In the genomic region with DNA sequence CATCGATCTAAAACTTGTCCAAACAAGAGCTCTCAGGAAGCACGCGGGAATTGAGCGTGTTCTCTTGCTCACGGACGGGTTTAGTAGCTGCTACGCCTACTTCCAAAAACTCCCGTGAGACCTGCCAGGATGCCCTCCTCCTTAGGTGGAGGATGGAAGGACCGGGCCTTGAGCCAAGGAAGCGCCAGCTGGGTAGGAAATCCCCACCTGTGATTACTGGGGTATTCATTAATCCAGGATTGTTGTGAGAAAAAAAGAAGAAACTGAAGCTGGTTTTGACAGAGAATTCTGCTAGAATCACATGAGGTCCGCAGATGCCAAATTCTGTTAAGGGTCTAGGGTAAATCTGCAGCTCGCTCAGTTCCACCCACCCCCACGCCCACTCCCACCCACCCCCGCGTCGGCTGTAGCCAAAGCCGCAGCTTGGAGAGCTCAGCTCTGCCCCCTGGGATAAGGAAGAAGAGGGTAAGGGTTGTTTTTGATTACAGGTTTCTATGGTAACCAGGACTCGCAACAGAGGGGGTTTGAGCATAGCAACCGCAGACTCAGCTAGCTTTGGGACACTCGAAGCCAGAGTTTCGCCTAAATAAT, we compare ENCODE assay signal across 8 mouse cellular contexts. TPM values are rescaled to one million over a fixed set of nuclear protein-coding genes. Genes with fewer than 3 reads are reported as not detected.
DNase-seq lines count a peak whose midpoint lies in the region; ATAC-seq lines count a peak whose summit lies in the region.

No protein-coding gene starts in this region.

- H3K27me3 ChIP-seq in limb, embryonic 13.5 days: peaks cover 14% of the 10 kb centered on the region
- no peaks in the 10 kb centered on the region for H3K27me3 ChIP-seq in midbrain, embryonic 15.5 days (replicated peaks)

- DNase-seq in NIH3T3 (ENCODE audit: low read depth): peak; percentile 32
- peak; percentile 11 for DNase-seq in cerebellum, adult 9-10 months
- peak; percentile 47 to 48 for DNase-seq in heart, adult 18-20 months
- DNase-seq in kidney, adult 18-20 months: peak; percentile 58
- DNase-seq in testis, postnatal 14 days (ENCODE audit: low spot score): peak; percentile 25
- DNase-seq in adipocyte (ENCODE audit: low spot score): no peak

- no peak overlapping the region for H3K27ac ChIP-seq in limb, embryonic 13.5 days
- 0 out of 2 replicates have a peak overlapping the region, but pooled peaks have one; percentile 22 for H3K27ac ChIP-seq in midbrain, embryonic 15.5 days

- no peaks in the 10 kb centered on the region for H3K9me3 ChIP-seq in limb, embryonic 13.5 days
- no peaks in the 10 kb centered on the region for H3K9me3 ChIP-seq in midbrain, embryonic 15.5 days

- ATAC-seq in limb, embryonic 13.5 days (ENCODE audit: low FRiP score, low read depth): peak; percentile 36; the same call in 1 of the 2 replicates
- ATAC-seq in midbrain, embryonic 15.5 days (replicated peaks): peak; percentile 83

- WGBS in limb, embryonic 13.5 days: 1% methylated on average over 21 of the region's 21 CpGs
- under 1% methylated on average over 21 of the region's 21 CpGs for WGBS in midbrain, embryonic 15.5 days

- H3K36me3 ChIP-seq in limb, embryonic 13.5 days: no peaks in the 10 kb centered on the region
- no peaks in the 10 kb centered on the region for H3K36me3 ChIP-seq in midbrain, embryonic 15.5 days (replicated peaks)

- H3K9ac ChIP-seq in limb, embryonic 13.5 days: peak overlapping the region; percentile 40; the same call in 1 of the 2 replicates
- H3K9ac ChIP-seq in midbrain, embryonic 15.5 days: no peak overlapping the region

- H3K4me3 ChIP-seq in limb, embryonic 13.5 days: peak overlapping the region; percentile 25
- peak overlapping the region; percentile 23 for H3K4me3 ChIP-seq in midbrain, embryonic 15.5 days

- peak overlapping the region; percentile 62 for H3K4me2 ChIP-seq in limb, embryonic 13.5 days (replicated peaks)
- peak overlapping the region; percentile 50 for H3K4me2 ChIP-seq in midbrain, embryonic 15.5 days

- peaks cover 21% of the 10 kb centered on the region for H3K4me1 ChIP-seq in limb, embryonic 13.5 days
- H3K4me1 ChIP-seq in midbrain, embryonic 15.5 days: peaks cover 18% of the 10 kb centered on the region

RNA-seq across cellular contexts. Expression of a gene that starts 30.0 kb away (rescaled TPM):
- 10 to 100 TPM; 25.4 to 25.5 TPM for total RNA-seq in heart, adult 18-20 months (2021)
- polyA plus RNA-seq in limb, embryonic 13.5 days (2015; fragmentation: Nextera tagmentation; extraction: Ambion mirVana): 42.5 and 45.6 TPM in 2 replicates
- 30.8 and 31.5 TPM in 2 replicates for polyA plus RNA-seq in midbrain, embryonic 15.5 days (2015; fragmentation: Nextera tagmentation; extraction: Ambion mirVana)

RNA-seq across cellular contexts. Expression of a gene that starts 32.7 kb away (rescaled TPM):
- 10 to 100 TPM in 1 of 2 experiments, 1 to 10 TPM in 1; 8.0 to 22.5 TPM for total RNA-seq in heart, adult 18-20 months (2021)
- 2.0 and 2.2 TPM in 2 replicates for polyA plus RNA-seq in limb, embryonic 13.5 days (2015; fragmentation: Nextera tagmentation; extraction: Ambion mirVana)
- 0.59 and 0.80 TPM in 2 replicates for polyA plus RNA-seq in midbrain, embryonic 15.5 days (2015; fragmentation: Nextera tagmentation; extraction: Ambion mirVana)
